Mouse (Mus musculus): ENCODE measurements around the gene Tmem132b. TPM values are rescaled to one million over a fixed set of nuclear protein-coding genes. Genes with fewer than 3 reads are reported as not detected.

Tmem132b gene
- polyA plus RNA-seq, 1 experiment from 2014 or later = 0.11 TPM

DNA sequence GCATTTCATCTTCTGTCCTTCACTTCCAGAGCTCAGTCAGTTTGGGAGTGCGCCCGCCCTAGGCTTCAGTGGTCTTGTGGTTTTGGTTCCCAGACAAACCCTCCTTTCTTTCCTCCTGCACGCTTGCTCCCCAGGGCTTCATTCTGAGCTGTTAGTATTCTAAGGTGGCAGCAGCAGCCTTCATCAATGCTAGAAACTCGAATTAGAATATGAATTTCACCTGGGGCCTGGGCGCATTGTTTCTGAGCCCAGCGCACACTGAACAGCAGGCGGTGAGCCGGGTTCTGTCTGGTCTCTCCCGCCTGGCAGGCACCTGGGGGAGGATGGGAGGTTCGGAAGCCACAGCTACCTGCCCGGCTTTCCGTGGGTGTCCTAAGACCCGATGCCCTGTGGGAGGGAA is 14.7 kb downstream of the Tmem132b start:
- no peak overlapping the region for H3K4me3 ChIP-seq
- WGBS = 28% methylated on average over 13 of the region's 13 CpGs
- ATAC-seq (ENCODE audit: borderline replicate concordance, extremely low read depth, low FRiP score, low TSS enrichment) = no peak
- no peak overlapping the region for H3K9ac ChIP-seq
- H3K27ac ChIP-seq = no peak overlapping the region
- H3K9me3 ChIP-seq = no peaks in the 10 kb centered on the region
- H3K4me2 ChIP-seq = no peak overlapping the region
- no peaks in the 10 kb centered on the region for H3K27me3 ChIP-seq
- H3K36me3 ChIP-seq = no peaks in the 10 kb centered on the region
- H3K4me1 ChIP-seq = no peaks in the 10 kb centered on the region

DNA sequence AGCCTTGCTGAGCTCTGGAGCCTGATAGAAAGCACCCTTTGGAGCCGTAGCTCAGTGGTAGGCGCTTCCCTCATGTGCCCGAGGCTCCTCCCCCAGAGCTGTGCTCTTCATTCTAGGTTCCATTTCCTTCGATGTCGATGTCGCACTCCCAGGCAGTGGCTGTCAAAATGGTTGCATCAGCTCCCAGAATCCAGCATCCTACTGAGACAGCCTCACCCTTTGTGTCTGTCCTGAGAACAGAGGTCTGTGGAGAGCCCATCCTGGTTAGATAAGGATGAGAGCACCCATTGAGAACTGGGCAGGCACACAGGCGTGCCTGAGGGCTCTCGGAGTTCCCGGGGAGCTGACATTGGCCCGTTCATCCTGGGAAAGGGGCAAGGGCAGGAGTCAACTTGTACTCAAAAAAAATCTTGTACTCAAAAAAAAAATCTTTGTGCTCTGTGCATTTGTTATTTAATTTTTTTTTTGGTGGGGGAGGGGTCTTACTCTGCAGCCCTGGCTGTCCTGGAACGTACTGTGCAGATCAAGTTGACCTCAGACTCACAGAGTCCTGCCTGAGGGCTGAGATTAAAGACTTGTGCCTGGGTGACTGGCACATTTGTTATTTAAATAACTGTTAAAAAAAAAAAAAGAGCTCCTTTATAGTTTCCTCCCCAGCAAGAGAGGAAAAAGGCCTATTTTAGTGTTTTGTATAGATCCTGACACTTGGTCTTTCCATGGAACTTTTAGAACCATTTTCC is 18.3 kb downstream of the Tmem132b start:
- Histone ChIP-seq H3K27ac (no peak overlapping the region), H3K4me1 (no peaks in the 10 kb centered on the region), H3K9me3 (no peaks in the 10 kb centered on the region), H3K9ac (no peak overlapping the region), H3K4me2 (no peak overlapping the region), H3K4me3 (no peak overlapping the region), H3K36me3 (no peaks in the 10 kb centered on the region), H3K27me3 (no peaks in the 10 kb centered on the region)
- WGBS = 27% methylated on average over 11 of the region's 11 CpGs
- no peak for ATAC-seq (ENCODE audit: borderline replicate concordance, extremely low read depth, low FRiP score, low TSS enrichment)

DNA sequence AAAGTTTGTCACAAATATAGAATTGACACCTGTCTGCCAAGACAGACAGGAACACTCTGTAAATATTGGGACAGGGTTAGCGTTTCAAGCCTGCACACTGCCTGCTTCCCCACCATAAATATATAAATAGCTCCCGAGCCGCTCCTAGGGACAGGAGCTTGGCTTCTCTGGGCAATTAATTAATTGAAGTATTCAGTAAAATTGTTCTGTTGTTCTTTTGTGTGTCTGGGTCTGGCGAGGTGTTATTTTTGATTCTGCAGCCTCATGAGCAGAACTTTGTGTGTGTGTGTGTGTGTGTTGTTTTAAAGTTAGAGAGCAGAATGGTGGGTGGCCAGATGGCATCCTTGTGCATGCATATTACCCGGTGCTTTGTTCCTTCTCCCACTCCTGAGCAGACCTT is 24.2 kb downstream of the Tmem132b start:
- H3K4me1 ChIP-seq = no peaks in the 10 kb centered on the region
- no peak overlapping the region for H3K27ac ChIP-seq
- H3K9me3 ChIP-seq = no peaks in the 10 kb centered on the region
- H3K9ac ChIP-seq = no peak overlapping the region
- ATAC-seq (ENCODE audit: borderline replicate concordance, extremely low read depth, low FRiP score, low TSS enrichment) = no peak
- H3K27me3 ChIP-seq = no peaks in the 10 kb centered on the region
- H3K4me3 ChIP-seq = no peak overlapping the region
- no peak overlapping the region for H3K4me2 ChIP-seq
- no peaks in the 10 kb centered on the region for H3K36me3 ChIP-seq
- WGBS = 60% methylated on average over 5 of the region's 5 CpGs

DNA sequence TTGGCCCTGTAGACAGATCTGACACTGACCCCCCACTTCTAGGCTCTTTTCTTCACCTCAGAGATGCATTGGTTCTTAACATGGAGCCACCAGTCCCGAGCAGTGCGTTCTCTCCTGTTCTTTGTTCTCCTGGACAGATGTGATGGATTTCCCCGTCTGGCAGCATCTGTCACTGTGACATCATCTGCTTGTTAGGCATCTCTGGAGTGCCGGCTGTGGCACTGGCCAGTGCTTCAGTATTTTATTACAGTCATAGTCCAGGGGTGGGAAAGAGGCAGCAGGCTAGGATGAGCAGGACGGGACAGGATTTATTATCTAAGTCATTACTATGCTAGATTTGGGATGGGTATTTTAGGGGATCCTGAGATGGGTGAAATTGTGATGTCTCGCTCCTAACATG is 31.9 kb downstream of the Tmem132b start:
- Histone ChIP-seq H3K9me3 (no peaks in the 10 kb centered on the region), H3K27ac (no peak overlapping the region)
- ATAC-seq (ENCODE audit: borderline replicate concordance, extremely low read depth, low FRiP score, low TSS enrichment) = no peak

GRCm38 (mm10) chr5:125565725-125566124 is 34.2 kb downstream of the Tmem132b start:
- no peak for ATAC-seq (ENCODE audit: borderline replicate concordance, extremely low read depth, low FRiP score, low TSS enrichment)
- H3K36me3 ChIP-seq = no peaks in the 10 kb centered on the region
- 78% methylated on average over 11 of the region's 11 CpGs for WGBS
- H3K4me3 ChIP-seq = no peak overlapping the region
- no peak overlapping the region for H3K27ac ChIP-seq
- no peak overlapping the region for H3K9ac ChIP-seq
- no peak overlapping the region for H3K4me2 ChIP-seq
- H3K9me3 ChIP-seq = no peaks in the 10 kb centered on the region
- no peaks in the 10 kb centered on the region for H3K27me3 ChIP-seq
- H3K4me1 ChIP-seq = no peaks in the 10 kb centered on the region

More for the DNA sequence above, 31.9 kb downstream of the Tmem132b start:
- 46% methylated on average over 6 of the region's 6 CpGs for WGBS
- Histone ChIP-seq H3K9ac (no peak overlapping the region), H3K36me3 (no peaks in the 10 kb centered on the region), H3K4me1 (no peaks in the 10 kb centered on the region), H3K4me3 (no peak overlapping the region), H3K27me3 (no peaks in the 10 kb centered on the region), H3K4me2 (no peak overlapping the region)

GRCm38 (mm10) chr5:125568457-125568856 is 36.9 kb downstream of the Tmem132b start:
- Histone ChIP-seq H3K9me3 (no peaks in the 10 kb centered on the region), H3K27me3 (no peaks in the 10 kb centered on the region), H3K27ac (no peak overlapping the region), H3K4me2 (no peak overlapping the region), H3K4me3 (no peak overlapping the region), H3K4me1 (no peaks in the 10 kb centered on the region), H3K9ac (no peak overlapping the region), H3K36me3 (no peaks in the 10 kb centered on the region)
- ATAC-seq (ENCODE audit: borderline replicate concordance, extremely low read depth, low FRiP score, low TSS enrichment) = no peak

DNA sequence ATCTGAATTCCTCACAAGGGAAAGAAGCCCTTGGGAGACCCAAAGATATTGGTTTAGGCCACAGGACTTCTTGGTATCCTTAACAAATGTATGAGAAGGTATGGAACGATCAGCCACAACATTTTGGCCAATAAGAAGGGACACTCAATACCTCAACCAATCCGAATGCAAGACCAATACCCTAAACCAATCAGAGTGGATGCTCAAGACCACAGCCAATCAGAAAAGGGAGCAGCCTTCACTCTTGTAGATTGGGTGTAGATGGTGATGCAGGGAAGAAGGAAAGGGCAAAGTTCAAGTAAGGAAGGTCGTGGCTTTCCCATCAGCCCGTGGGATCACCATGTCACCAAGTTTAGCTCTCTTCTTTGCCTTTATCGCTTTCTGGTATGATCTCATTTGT is 40.4 kb downstream of the Tmem132b start:
- Histone ChIP-seq H3K9me3 (no peaks in the 10 kb centered on the region), H3K9ac (no peak overlapping the region), H3K36me3 (no peaks in the 10 kb centered on the region), H3K4me3 (no peak overlapping the region), H3K27ac (no peak overlapping the region), H3K27me3 (no peaks in the 10 kb centered on the region), H3K4me2 (no peak overlapping the region), H3K4me1 (no peaks in the 10 kb centered on the region)
- WGBS = 85% methylated on average over 5 of the region's 5 CpGs
- no peak for ATAC-seq (ENCODE audit: borderline replicate concordance, extremely low read depth, low FRiP score, low TSS enrichment)

GRCm38 (mm10) chr5:125574886-125575285 is 43.3 kb downstream of the Tmem132b start:
- 11% methylated on average over 8 of the region's 8 CpGs for WGBS

DNA sequence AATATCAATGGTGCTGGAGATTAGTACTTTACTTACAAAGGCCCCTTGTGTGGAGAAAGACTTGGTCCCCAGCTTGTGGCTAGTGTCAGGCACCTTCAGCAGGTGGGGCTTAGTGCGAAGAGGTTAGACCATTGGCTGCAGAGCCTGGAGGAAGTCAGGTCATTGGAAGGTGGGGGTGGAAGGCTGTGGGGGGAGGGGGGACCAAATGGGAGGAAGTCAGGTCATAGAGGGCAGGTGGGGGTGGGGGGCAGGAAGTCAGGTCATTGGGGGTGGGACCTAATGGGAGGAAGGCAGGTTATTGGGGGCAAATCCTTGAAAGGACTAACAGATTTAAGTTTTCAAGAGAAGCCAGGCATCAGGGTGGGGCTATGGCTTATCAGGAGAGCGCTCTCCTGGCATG is 44.3 kb downstream of the Tmem132b start:
- no peak overlapping the region for H3K4me3 ChIP-seq
- 80% methylated on average over 2 of the region's 2 CpGs for WGBS
- no peaks in the 10 kb centered on the region for H3K4me1 ChIP-seq

More at GRCm38 (mm10) chr5:125574886-125575285, 43.3 kb downstream of the Tmem132b start:
- H3K9me3 ChIP-seq = no peaks in the 10 kb centered on the region
- H3K27ac ChIP-seq = no peak overlapping the region
- no peak overlapping the region for H3K4me2 ChIP-seq
- H3K36me3 ChIP-seq = no peaks in the 10 kb centered on the region
- no peak for ATAC-seq (ENCODE audit: borderline replicate concordance, extremely low read depth, low FRiP score, low TSS enrichment)
- no peak overlapping the region for H3K4me3 ChIP-seq
- H3K4me1 ChIP-seq = no peaks in the 10 kb centered on the region
- H3K27me3 ChIP-seq = no peaks in the 10 kb centered on the region
- H3K9ac ChIP-seq = no peak overlapping the region

GRCm38 (mm10) chr5:125578661-125579060 is 47.1 kb downstream of the Tmem132b start:
- Histone ChIP-seq H3K4me1 (no peaks in the 10 kb centered on the region), H3K4me2 (no peak overlapping the region), H3K27ac (no peak overlapping the region), H3K9ac (no peak overlapping the region), H3K27me3 (no peaks in the 10 kb centered on the region), H3K4me3 (no peak overlapping the region), H3K9me3 (no peaks in the 10 kb centered on the region), H3K36me3 (no peaks in the 10 kb centered on the region)
- WGBS = 76% methylated on average over 13 of the region's 13 CpGs
- no peak for ATAC-seq (ENCODE audit: borderline replicate concordance, extremely low read depth, low FRiP score, low TSS enrichment)

More for the DNA sequence above, 44.3 kb downstream of the Tmem132b start:
- H3K4me2 ChIP-seq = no peak overlapping the region
- H3K9ac ChIP-seq = no peak overlapping the region
- no peak overlapping the region for H3K27ac ChIP-seq
- H3K9me3 ChIP-seq = no peaks in the 10 kb centered on the region
- H3K36me3 ChIP-seq = no peaks in the 10 kb centered on the region
- ATAC-seq (ENCODE audit: borderline replicate concordance, extremely low read depth, low FRiP score, low TSS enrichment) = no peak
- H3K27me3 ChIP-seq = no peaks in the 10 kb centered on the region

DNA sequence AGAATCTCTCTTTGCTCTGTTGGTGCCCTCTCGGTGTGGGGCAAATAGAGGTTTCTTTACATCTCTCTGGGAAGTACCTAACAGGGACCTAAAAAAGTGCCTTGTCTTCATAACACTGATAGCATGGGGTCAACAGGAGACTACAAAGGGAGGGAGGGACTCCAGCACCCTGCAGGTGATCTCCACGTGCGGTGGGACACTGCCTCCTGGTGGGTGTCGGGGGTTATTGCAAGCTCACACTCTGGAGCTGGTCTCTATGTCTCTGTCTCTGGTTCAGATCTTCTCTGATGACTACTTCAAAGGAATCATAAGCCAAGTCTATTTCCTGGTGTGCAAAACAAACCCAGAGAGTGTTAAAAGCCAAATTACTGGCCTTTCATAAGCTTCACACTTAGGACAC is 47.6 kb downstream of the Tmem132b start:
- no peaks in the 10 kb centered on the region for H3K4me1 ChIP-seq
- no peaks in the 10 kb centered on the region for H3K27me3 ChIP-seq
- H3K4me2 ChIP-seq = no peak overlapping the region
- H3K27ac ChIP-seq = no peak overlapping the region
- no peaks in the 10 kb centered on the region for H3K36me3 ChIP-seq
- no peak for ATAC-seq (ENCODE audit: borderline replicate concordance, extremely low read depth, low FRiP score, low TSS enrichment)
- 48% methylated on average over 4 of the region's 4 CpGs for WGBS
- no peak overlapping the region for H3K9ac ChIP-seq
- no peaks in the 10 kb centered on the region for H3K9me3 ChIP-seq
- H3K4me3 ChIP-seq = no peak overlapping the region

DNA sequence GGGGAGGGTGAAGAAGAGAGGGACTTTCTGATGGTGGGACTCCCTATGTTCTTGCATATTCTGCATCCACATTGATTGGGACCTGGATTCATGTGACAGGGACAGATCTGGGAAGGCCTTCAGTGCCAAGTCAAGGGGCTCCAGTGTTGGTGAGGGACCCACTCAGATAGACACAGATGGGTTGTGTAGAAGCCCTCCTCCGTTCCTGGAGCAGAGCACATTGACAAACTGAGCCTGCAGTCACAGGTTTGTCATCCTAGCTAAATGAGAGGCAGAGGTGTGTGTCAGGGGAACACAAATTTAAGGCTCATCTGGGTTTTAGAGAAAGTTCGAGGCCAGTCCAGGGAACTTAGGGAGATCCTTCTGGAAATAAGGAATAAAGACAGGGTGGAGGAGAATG is 51.7 kb downstream of the Tmem132b start:
- no peak overlapping the region for H3K27ac ChIP-seq
- H3K27me3 ChIP-seq = no peaks in the 10 kb centered on the region
- no peaks in the 10 kb centered on the region for H3K36me3 ChIP-seq
- no peaks in the 10 kb centered on the region for H3K4me1 ChIP-seq
- no peaks in the 10 kb centered on the region for H3K9me3 ChIP-seq
- H3K9ac ChIP-seq = no peak overlapping the region
- H3K4me3 ChIP-seq = no peak overlapping the region
- 73% methylated on average over 2 of the region's 2 CpGs for WGBS
- no peak overlapping the region for H3K4me2 ChIP-seq
- ATAC-seq (ENCODE audit: borderline replicate concordance, extremely low read depth, low FRiP score, low TSS enrichment) = no peak

GRCm38 (mm10) chr5:125583836-125584235 is 52.3 kb downstream of the Tmem132b start:
- H3K27me3 ChIP-seq = no peaks in the 10 kb centered on the region
- H3K9ac ChIP-seq = no peak overlapping the region
- no peak overlapping the region for H3K4me3 ChIP-seq
- no peak overlapping the region for H3K4me2 ChIP-seq
- H3K4me1 ChIP-seq = no peaks in the 10 kb centered on the region
- no peak for ATAC-seq (ENCODE audit: borderline replicate concordance, extremely low read depth, low FRiP score, low TSS enrichment)
- 57% methylated on average over 8 of the region's 8 CpGs for WGBS
- no peaks in the 10 kb centered on the region for H3K9me3 ChIP-seq
- no peaks in the 10 kb centered on the region for H3K36me3 ChIP-seq
- no peak overlapping the region for H3K27ac ChIP-seq

Measured in lung, embryonic 15.5 days (tissue).